Mouse (Mus musculus) stomach, embryonic 16.5 days (tissue): ENCODE measurements around the gene Plcd3. TPM values are rescaled to one million over a fixed set of nuclear protein-coding genes. Genes with fewer than 3 reads are reported as not detected.

Experiments used
- ATAC-seq: fragments of 200-750 bp; cut with Nextera tagmentation; 2 replicates; pipeline ENCODE4 v1.8.0; 2017; ENCODE audit warnings: moderate number of reproducible peaks, moderate TSS enrichment; ENCODE audit not compliant: insufficient read depth, low FRiP score
- H3K27ac ChIP-seq: fragments of 300-500 bp; sonication (generic); 2 replicates; pipeline ENCODE4 v1.5.1; 2014; ENCODE audit warnings: low read length
- H3K27me3 ChIP-seq: fragments of 300-500 bp; sonication (generic); 2 replicates; pipeline ENCODE4 v1.6.1; 2014; ENCODE audit warnings: low read length, control low read depth, mixed read lengths; ENCODE audit not compliant: control insufficient read depth, insufficient read depth
- H3K36me3 ChIP-seq: fragments of 300-500 bp; sonication (generic); 2 replicates; pipeline ENCODE4 v1.6.1; 2014; ENCODE audit warnings: low read length; ENCODE audit not compliant: control insufficient read depth, insufficient read depth
- H3K4me1 ChIP-seq: fragments of 300-500 bp; sonication (generic); 2 replicates; pipeline ENCODE4 v1.6.1; 2014; ENCODE audit warnings: low read length, control low read depth, mixed read lengths; ENCODE audit not compliant: control insufficient read depth, insufficient read depth
- H3K4me2 ChIP-seq: fragments of 300-500 bp; sonication (generic); 2 replicates; pipeline ENCODE4 v1.6.1; 2014; ENCODE audit warnings: low read depth, low read length, mixed read lengths
- H3K4me3 ChIP-seq: fragments of 300-500 bp; sonication (generic); replicated peaks from 2 replicates; pipeline ENCODE4 v1.5.1; 2014; ENCODE audit warnings: mild to moderate bottlenecking, low read length
- H3K9ac ChIP-seq: fragments of 300-500 bp; sonication (generic); 2 replicates; pipeline ENCODE4 v1.6.1; 2014; ENCODE audit warnings: low read length
- H3K9me3 ChIP-seq: fragments of 300-500 bp; sonication (generic); replicated peaks from 2 replicates; pipeline ENCODE4 v1.6.1; 2016; ENCODE audit warnings: low read length, control low read depth; ENCODE audit not compliant: control insufficient read depth
- WGBS: fragments of 180-500 bp; shearing (Covaris S2); extraction: QIAGEN DNeasy Blood & Tissue Kit; methylation state at CpG from one replicate; pipeline ENCODE4 v1.1.7; 2014; 5-methylcytosine and 5-hydroxymethylcytosine counted together
- polyA plus RNA-seq: library from polyadenylated mRNA; unstranded; fragments of >200 nt; fragmentation: Nextera tagmentation; extraction: Ambion mirVana; gene quantifications from 2 replicates; pipeline ENCODE4 v1.2.1, GENCODE M21; 2015

Gene Plcd3
- polyA plus RNA-seq, 1 experiment from 2014 or later = 5.2 TPM

DNA sequence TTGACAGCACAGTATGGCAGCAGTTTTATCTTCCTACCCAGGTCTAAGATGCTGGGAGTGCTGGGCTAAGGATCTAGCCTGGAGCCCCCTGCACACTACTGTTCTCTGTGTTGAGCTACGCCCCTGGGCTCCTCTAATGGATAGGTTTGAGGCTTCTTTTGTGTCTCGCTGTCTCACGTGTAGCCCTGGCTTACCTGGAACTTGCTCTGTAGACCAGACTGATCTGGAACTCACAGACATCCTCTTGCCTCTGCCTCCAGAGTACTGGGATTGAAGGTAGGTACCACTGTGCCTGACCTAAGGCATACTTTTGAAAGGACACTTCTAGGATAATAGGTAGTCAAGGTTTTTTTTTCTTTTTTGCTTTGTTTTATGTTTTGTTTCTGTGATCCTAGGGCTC is 57.5 kb downstream of the Plcd3 start:
- Histone ChIP-seq H3K36me3 (peaks cover 19% of the 10 kb centered on the region), H3K4me1 (no peaks in the 10 kb centered on the region), H3K27ac (no peak overlapping the region), H3K4me3 (no peak overlapping the region), H3K9me3 (no peaks in the 10 kb centered on the region), H3K9ac (no peak overlapping the region), H3K27me3 (no peaks in the 10 kb centered on the region), H3K4me2 (no peak overlapping the region)
- WGBS = 99% methylated on average over 3 of the region's 3 CpGs
- no peak for ATAC-seq

GRCm38 (mm10) chr11:103042828-103043227 is 58.6 kb downstream of the Plcd3 start:
- H3K4me2 ChIP-seq = no peak overlapping the region
- H3K9me3 ChIP-seq = no peaks in the 10 kb centered on the region
- no peak overlapping the region for H3K27ac ChIP-seq
- H3K4me1 ChIP-seq = no peaks in the 10 kb centered on the region
- no peak overlapping the region for H3K9ac ChIP-seq
- H3K27me3 ChIP-seq = no peaks in the 10 kb centered on the region
- H3K36me3 ChIP-seq = peaks cover 19% of the 10 kb centered on the region
- WGBS = 76% methylated on average over 4 of the region's 4 CpGs
- ATAC-seq = no peak
- H3K4me3 ChIP-seq = no peak overlapping the region

GRCm38 (mm10) chr11:103038037-103038436 is 63.4 kb downstream of the Plcd3 start:
- Histone ChIP-seq H3K4me2 (no peak overlapping the region), H3K9ac (no peak overlapping the region), H3K4me1 (no peaks in the 10 kb centered on the region), H3K27ac (no peak overlapping the region), H3K9me3 (no peaks in the 10 kb centered on the region), H3K4me3 (no peak overlapping the region), H3K36me3 (no peaks in the 10 kb centered on the region), H3K27me3 (no peaks in the 10 kb centered on the region)
- ATAC-seq = no peak
- WGBS = 69% methylated on average over 6 of the region's 6 CpGs

DNA sequence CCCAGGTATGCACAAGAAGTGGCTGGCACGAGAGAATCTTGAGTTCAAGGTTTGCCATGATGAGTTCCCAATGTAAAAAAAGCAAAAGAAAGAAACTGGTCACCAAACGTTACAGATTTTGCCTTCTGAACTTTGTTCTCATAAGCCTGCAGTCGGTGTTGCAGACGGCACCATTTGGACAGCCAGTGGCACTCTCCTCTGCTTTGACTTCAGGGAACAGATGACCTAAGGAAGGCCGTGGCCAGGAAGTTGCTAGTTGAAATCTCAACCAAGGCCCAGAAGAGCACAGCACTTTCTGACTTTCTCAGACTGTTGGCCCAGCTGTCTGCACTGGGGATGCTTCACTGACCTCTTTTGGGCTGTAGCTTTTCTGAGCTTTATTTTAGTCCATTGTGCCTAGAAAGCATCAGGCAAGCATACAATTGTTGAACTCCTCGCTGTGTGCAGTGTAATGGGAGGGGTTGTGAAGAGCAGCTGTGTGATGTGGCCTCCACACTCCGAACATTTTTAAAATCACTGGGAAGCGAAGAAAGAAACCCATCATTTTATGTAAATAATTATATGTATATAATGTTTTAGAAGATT is 64.5 kb downstream of the Plcd3 start:
- no peak overlapping the region for H3K4me2 ChIP-seq
- ATAC-seq = no peak
- no peaks in the 10 kb centered on the region for H3K9me3 ChIP-seq
- H3K36me3 ChIP-seq = no peaks in the 10 kb centered on the region
- H3K4me1 ChIP-seq = no peaks in the 10 kb centered on the region
- no peak overlapping the region for H3K4me3 ChIP-seq
- H3K9ac ChIP-seq = no peak overlapping the region
- no peak overlapping the region for H3K27ac ChIP-seq
- no peaks in the 10 kb centered on the region for H3K27me3 ChIP-seq
- 77% methylated on average over 8 of the region's 8 CpGs for WGBS

GRCm38 (mm10) chr11:103035007-103035406 is 66.5 kb downstream of the Plcd3 start:
- WGBS = 79% methylated on average over 6 of the region's 6 CpGs
- Histone ChIP-seq H3K9ac (no peak overlapping the region), H3K4me3 (no peak overlapping the region), H3K4me1 (peaks cover 3% of the 10 kb centered on the region), H3K4me2 (no peak overlapping the region), H3K36me3 (no peaks in the 10 kb centered on the region), H3K27ac (no peak overlapping the region), H3K27me3 (no peaks in the 10 kb centered on the region), H3K9me3 (no peaks in the 10 kb centered on the region)
- no peak for ATAC-seq

DNA sequence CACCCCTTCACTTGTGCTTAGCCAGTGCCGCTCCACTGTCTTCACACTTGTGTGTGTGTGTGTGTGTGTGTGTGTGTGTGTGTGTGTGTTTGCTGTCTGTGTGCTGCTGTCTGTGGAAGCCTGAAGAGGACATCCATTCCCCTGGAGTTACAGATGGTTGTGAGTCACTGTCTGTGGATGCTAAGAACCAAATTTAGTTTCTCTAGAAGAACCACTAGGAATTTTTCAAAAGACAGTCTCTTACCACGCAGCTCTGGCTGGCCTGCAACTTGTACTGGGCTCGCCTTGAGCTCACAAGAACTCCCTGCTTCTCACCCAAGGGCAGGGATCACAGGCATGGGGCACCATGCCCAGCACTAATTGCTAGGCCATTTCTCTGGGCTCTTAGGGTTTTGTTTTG is 68.4 kb downstream of the Plcd3 start:
- WGBS = 83% methylated on average over 3 of the region's 3 CpGs

GRCm38 (mm10) chr11:103028176-103028891 is 73.1 kb downstream of the Plcd3 start, which contains the start of the genes Nmt1 and Dcakd:
Gene Nmt1 (plus strand): TSS chr11:103028190.
Gene Dcakd (minus strand): TSS chr11:103028333.
- WGBS = under 1% methylated on average over 36 of the region's 36 CpGs
- ATAC-seq = peak; percentile 98

More for the DNA sequence above, 68.4 kb downstream of the Plcd3 start:
- no peak for ATAC-seq
- Histone ChIP-seq H3K4me3 (no peak overlapping the region), H3K36me3 (no peaks in the 10 kb centered on the region), H3K9me3 (no peaks in the 10 kb centered on the region), H3K4me1 (peaks cover 11% of the 10 kb centered on the region), H3K27me3 (no peaks in the 10 kb centered on the region), H3K4me2 (no peak overlapping the region), H3K9ac (no peak overlapping the region), H3K27ac (no peak overlapping the region)

GRCm38 (mm10) chr11:103027570-103028175 is 73.8 kb downstream of the Plcd3 start:
- Histone ChIP-seq H3K27me3 (no peaks in the 10 kb centered on the region), H3K27ac (peak overlapping the region; percentile 60; the same call in 1 of the 2 replicates), H3K9ac (peak overlapping the region; percentile 82), H3K9me3 (no peaks in the 10 kb centered on the region), H3K4me1 (peaks cover 18% of the 10 kb centered on the region), H3K4me3 (peak overlapping the region; percentile 71), H3K36me3 (no peaks in the 10 kb centered on the region), H3K4me2 (peak overlapping the region; percentile 66)
- peak; percentile 15 for ATAC-seq
- 11% methylated on average over 8 of the region's 8 CpGs for WGBS

More at GRCm38 (mm10) chr11:103028176-103028891, 73.1 kb downstream of the Plcd3 start, which contains the start of the genes Nmt1 and Dcakd:
- Histone ChIP-seq H3K36me3 (no peaks in the 10 kb centered on the region), H3K9me3 (no peaks in the 10 kb centered on the region), H3K4me2 (peak within 1 kb of the TSS; percentile 72), H3K9ac (peak within 1 kb of the TSS; percentile 82), H3K27ac (peak within 1 kb of the TSS; percentile 68; the same call in 1 of the 2 replicates), H3K27me3 (no peaks in the 10 kb centered on the region), H3K4me3 (peak within 1 kb of the TSS; percentile 71), H3K4me1 (peaks cover 18% of the 10 kb centered on the region)

GRCm38 (mm10) chr11:103026901-103027300 is 74.6 kb downstream of the Plcd3 start:
- H3K4me2 ChIP-seq = peak overlapping the region; percentile 66
- no peak overlapping the region for H3K27ac ChIP-seq
- no peak overlapping the region for H3K4me3 ChIP-seq
- no peak overlapping the region for H3K9ac ChIP-seq
- no peaks in the 10 kb centered on the region for H3K36me3 ChIP-seq
- H3K9me3 ChIP-seq = no peaks in the 10 kb centered on the region
- no peaks in the 10 kb centered on the region for H3K27me3 ChIP-seq
- WGBS = 85% methylated on average over 3 of the region's 3 CpGs
- ATAC-seq = no peak
- H3K4me1 ChIP-seq = peaks cover 18% of the 10 kb centered on the region
